Mouse (Mus musculus) MEL (cell line): ENCODE measurements around the gene Smarcc2.

Experiments used
- CHD2 ChIP-seq: IDR thresholded peaks from 2 replicates; pipeline ENCODE4 v1.6.1; 2011; ENCODE audit warnings: low read length, improper control_type of control experiment
- CTCF ChIP-seq, 3 experiments: IDR thresholded peaks in 2 of 3; conservative IDR thresholded peaks in 1 of 3; 2 replicates each; pipeline ENCODE4 v1.5.1; 2011 to 2012; ENCODE audit warnings: low read length in 3 of 3, low read depth in 2 of 3, mild to moderate bottlenecking in 2 of 3, improper control_type of control experiment in 1 of 3, inconsistent platforms in 1 of 3, mixed read lengths in 1 of 3, moderate library complexity in 1 of 3; ENCODE audit not compliant: control insufficient read depth in 1 of 3, insufficient read depth in 1 of 3, poor library complexity in 1 of 3, severe bottlenecking in 1 of 3
- GATA1 ChIP-seq: IDR thresholded peaks from 2 replicates; pipeline ENCODE4 v1.6.1; 2011; ENCODE audit warnings: low read depth, low read length, improper control_type of control experiment
- MYC ChIP-seq: IDR thresholded peaks from 2 replicates; pipeline ENCODE4 v1.6.1; 2011; ENCODE audit warnings: low read depth, mild to moderate bottlenecking, low read length, improper control_type of control experiment, moderate library complexity
- POLR2A ChIP-seq, 2 experiments: IDR thresholded peaks; 2 replicates each; pipeline ENCODE4 v1.6.1; 2011 to 2012; ENCODE audit warnings: low read length in 2 of 2, mild to moderate bottlenecking in 2 of 2, control low read depth in 1 of 2, improper control_type of control experiment in 1 of 2, low read depth in 1 of 2, moderate library complexity in 1 of 2; ENCODE audit not compliant: control insufficient read depth in 1 of 2, insufficient read depth in 1 of 2, poor library complexity in 1 of 2
- TBP ChIP-seq: IDR thresholded peaks from 2 replicates; pipeline ENCODE4 v1.8.0; 2011; ENCODE audit warnings: low read depth, low read length, improper control_type of control experiment
- USF1 ChIP-seq: IDR thresholded peaks from 2 replicates; pipeline ENCODE4 v1.6.1; 2014; ENCODE audit warnings: low read depth, mild to moderate bottlenecking, inconsistent platforms, low read length, improper control_type of control experiment, moderate library complexity

GRCm38 (mm10) chr10:128526366-128527356, 67.6 kb downstream of the Smarcc2 start:
- TF ChIP-seq USF1 (no peak), GATA1 (peak; percentile 50; the same call in 1 of the 2 replicates), CHD2 (no peak), TBP (peak; percentile 94), CTCF (IDR thresholded peaks at IDR 0.05 in 2 of 3, conservative IDR thresholded peaks at IDR 0.05 in 1 of 3; ENCODE audit: control insufficient read depth in 1 of 3, insufficient read depth in 1 of 3, low read depth in 2 of 3, low read length in 3 of 3, poor library complexity in 1 of 3, severe bottlenecking in 1 of 3) (no peak), POLR2A (IDR thresholded peaks at IDR 0.05; ENCODE audit: control insufficient read depth in 1 of 2, insufficient read depth in 1 of 2, low read depth in 1 of 2, low read length in 2 of 2, poor library complexity in 1 of 2) (no peak), MYC (no peak)
